Mouse (Mus musculus): ENCODE measurements around the gene Gadd45gip1.

Gadd45gip1 gene

DNA sequence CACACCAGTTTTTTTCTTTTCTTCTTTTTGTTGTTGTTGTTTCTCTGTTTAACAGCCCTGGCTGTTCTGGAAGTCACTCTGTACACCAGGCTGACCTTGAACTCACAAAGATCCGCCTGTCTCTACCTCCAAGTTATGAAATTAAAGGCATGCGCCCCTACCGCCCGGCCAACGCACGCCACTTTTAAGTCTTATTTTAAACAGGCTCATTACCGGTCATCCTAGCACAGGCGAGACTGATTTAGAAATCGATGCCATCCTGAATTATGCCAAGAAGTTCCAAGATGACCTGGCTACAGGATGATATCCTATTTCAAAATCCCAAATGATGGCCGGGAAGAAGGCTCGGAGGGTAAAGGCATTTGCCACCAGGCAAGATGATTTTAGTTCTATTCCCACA, at the start of gene Gadd45gip1:
Gadd45gip1 (plus strand) TSS at position 33 of the 400 bp plus-strand sequence.
- DNase-seq = no peak

DNA sequence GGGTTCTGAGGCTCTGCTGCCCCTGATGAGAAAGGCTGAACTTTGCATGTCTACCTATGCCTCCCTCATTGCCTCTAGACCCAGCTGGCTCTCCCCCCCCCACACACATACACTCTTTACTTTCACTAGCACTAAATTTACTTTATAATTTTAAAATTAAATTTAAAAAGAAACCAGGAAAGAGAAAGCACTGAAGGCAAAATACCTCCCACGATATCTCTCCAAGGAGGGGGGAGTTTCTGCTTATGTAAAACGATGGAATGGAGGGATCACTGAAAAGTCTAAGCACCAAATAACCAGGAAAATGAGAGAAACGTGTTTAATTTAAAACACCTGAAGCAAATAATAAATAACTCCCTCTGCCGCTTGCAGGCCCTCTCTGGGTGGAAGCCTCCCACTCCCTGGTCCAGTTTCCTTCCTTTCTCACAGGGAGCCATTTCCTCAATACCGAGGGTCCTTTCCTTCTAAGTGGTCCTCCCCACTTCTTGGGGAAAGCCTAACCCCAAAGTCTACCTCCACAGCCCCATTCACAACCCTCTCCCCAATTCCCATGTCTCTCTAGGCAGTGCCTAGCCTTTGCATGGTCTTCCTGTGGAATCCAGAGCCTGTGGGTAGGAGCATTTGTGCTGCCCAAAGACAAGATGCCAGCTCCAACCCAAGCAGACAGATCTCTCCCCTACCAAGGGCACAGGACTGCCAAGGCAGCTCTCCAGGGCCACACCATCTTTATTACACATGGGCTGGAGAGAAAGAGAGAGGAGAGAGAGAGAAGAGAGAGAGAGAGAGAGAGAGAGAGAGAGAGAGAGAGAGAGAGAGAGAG, 49.4 kb upstream of the Gadd45gip1 start:
- DNase-seq = peak; percentile 24

DNA sequence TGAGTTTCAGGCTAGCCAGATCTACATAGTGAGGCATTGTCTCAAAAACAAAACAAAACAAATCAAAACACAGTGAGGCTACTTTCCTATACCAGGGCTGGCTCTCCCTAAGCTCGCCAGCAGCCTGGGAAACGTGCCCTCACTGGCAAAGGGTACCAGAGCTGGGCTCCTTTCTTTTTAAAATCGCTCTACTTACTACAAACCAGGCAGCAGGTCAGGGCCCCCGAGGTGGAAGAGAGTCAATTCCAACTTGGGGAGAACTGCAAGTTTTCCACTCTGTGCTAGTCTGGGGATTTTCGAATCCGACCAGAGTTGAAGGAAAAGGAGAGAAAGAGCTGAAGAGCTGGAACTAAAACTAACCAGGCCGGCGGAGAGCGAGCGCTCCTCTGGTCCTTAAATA, 48.6 kb upstream of the Gadd45gip1 start:
- DNase-seq = peak; percentile 24

DNA sequence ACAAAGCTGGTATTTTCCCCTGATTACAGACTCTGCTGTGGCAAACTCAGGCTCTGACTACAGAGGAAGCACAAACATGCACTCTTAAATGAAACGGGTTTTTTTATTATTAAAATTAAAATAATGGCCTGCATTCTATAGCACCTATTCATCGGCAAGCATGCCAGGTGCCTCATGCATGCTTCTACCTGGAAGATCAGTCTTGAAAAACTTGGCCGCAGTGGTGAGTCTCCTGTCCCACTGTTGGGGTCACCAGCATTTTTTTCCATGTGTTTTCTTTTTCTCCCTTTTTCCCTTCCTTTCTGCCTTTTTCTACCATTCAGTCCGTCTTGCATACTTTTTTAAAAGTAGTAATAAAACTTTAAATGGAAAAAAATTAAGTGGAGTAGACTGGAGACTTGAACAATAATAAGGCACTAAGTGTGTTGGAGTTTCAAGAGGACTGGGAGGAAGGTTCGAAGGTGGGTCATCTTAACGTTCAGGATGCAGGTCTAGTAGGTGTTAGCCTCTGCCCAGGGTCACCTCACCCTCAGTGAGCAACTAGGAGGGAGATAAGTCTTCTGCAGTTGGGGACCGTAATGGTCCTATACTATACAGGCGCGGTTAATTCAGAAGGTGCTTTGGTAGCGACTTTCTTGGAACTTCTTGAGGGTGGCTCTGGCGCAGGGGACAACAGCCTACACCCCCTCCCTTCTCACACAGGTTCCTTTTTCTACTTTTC, 48.0 kb upstream of the Gadd45gip1 start:
- peak; percentile 13 for DNase-seq

DNA sequence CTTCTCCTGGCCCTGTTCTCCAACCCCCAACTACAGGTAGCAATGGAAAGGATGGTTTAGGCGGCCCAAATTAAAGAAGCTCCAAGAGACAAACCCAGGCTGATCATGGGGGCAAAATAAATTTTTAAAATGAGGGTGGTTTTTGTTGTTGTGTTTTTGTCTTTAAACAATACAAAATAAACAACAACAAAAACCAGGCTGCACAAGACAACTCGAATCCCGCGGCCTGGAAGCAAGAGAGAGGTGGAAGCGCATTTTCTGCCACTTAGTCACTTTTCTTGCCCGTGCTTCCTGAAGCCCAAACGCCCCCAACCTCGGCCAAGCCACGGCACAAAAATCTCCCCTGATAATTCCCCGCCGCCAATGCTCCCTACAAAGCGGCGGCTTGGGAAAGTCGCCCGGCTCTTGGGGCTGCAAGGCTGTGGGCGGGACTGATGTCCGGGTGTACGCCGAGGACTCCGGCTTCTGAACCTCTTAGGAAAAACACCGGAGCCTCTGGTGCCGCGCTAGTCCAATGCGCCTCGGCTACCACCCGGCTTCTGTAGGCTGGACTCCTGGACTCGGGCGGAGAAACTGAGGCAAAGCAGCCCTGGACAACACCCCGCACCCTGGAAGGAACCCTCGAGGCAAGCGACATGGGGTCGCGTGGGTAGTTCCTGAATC, 47.3 kb upstream of the Gadd45gip1 start:
- peak; percentile 38 for DNase-seq

DNA sequence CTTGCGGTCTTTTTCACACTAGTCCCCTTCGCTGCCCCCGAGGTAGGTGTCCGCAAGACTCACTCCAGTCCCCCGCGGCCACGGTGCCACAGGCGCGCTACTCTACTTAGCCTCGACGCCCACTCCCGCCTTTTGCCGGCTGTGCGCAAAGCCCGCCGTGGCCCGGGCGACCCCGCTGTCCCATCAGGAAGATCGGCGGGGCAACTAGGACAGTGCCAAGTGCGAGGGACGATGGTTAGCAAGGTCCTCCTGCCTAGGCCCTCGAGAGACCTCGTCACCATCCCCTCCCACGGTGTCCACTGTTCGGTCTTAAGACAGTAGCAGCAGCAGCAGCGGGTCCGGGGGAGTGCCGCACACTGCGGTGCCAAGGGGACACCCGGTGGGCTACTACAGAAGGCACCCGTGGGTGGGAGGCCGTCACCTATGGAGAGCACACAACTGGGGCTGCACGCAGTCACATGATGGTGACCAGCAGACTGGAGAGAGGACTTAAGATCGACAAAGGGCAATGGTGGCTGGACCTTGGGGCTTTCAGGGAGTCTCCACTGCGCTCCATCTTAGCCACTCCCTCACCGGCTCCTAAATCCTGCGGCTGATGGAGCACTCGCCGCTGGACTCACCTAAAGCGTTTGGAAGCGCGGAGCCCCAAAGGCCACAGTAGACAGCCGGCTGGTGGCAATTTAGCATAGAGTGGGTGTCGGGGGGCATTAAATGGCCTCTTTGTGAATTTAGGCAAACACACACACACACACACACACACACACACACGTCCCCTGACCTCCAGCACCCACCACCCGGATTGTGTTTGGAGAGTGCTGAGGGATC, 46.4 kb upstream of the Gadd45gip1 start:
- DNase-seq = peak; percentile 38

DNA sequence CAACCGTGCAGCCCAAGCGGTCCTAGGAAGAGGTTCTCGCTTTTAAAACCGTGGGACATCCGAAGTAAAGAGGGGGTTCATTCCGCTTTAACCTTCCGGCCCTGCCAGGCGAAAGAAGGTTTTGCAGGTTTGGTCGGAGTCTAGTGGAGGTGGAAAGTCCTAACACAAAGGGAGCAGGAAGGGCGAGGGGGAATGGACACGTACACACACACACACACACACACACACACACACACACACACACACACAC, 45.9 kb upstream of the Gadd45gip1 start:
- no peak for DNase-seq

DNA sequence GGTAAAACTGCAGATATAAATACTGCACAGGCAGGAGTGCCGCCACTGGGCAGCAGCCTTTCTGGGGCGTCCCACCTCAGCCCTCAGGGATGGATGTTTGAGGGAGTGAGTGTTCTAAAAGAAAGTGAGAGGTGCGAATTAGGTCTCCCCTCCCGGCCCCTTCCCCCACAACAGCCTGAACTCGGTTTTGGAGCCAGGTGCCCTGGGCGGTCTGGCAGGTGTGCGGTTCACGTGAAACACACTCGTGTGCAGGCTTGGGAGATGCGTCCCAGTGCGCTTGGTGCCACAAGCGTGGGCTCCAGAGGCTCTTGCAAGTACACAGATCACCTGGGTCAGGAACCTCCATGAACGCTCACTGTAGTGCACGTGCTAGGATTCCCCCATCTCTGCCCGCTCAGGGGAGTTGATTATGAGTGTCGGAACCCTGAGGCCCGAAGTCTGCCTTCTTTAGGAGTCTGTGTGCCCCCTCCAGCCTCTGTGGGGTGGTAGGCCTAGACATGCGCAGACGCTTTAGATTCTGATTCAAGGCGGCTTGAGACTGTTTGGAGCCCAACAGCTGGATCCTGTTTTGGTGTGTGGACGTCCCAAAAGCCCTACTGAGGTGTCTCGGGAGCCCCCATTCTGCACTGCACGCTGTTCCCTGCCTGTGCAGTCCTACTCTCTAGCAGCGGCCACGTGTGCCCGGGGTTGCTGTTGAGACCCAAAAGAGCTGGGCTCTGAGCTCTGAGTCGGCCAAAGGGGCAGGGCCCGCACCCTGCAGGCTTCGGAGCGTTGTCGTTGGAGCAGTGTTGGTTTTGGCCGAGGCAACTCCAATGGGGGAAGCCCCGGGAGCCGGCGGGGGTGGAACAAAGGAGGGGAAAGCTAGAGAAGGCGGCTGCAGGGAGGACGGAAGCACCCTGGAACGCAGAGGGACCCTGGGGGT, 45.3 kb upstream of the Gadd45gip1 start:
- DNase-seq = peak; percentile 58

DNA sequence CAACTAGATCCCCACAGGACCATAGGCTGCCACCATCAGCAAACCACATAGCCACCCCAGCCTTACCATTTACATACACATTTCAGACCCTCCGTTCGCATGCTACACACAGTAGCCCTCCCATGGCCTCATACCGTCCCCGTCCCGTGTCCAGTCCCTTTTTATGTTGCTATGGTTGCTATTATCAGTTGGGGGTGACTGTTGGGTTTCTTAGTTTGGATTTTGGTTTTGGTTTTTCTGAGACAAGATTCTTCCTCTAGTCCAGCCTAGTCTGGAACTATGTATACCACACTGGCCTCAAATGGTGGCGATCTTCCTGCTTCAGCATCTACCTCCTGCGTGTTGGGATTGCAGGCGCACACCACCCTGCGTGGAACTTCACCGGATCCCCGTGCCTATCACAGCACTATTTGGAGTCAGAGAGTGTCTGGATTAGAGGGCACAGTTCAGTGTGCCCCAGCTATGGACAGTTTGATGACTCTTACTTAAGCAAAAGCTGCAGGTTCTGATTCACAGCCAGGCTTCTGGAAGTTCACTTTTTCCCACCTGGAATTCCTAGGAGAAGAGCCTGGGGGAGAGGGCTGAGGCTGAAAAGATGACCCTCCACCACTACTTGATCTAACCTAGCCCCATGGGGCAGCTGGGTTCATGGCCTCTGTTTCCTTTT, 44.4 kb upstream of the Gadd45gip1 start:
- DNase-seq = no peak

DNA sequence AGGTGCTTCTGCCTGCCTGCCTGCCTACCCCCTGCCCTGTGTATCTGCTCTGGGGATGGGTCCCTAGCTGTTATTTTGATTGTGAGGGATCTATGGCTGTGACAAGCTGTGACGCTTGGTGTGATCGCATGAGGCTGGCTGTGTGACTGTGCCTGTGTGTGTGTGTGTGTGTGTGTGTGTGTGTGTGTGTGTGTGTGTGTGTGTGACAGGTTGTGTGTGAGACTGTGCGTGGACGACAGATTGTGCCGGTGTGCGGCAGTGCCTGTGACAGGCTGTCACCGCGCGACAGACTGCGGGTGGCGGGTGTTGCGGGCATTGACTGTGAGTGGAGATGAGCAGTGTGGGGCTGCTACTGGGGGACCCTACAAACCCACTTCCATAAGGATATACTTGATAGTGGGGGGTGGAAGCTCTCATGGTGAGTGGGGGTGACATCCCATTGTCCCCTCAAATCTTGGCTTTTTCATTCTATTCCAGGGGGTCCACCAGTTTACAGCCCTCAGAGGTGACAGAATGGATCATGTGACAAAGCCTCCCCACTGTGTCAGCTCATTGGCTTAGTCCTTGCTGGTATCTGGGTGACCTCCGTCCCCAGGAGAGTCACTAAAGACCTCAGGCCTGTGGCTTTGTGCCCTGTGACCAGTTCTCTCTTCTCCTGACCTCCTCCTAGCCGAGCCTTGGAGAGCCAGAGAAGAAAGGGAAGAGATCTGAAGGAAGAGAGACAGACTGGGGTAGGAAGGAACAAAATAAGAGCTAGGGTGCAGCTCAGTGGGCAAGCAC, 43.6 kb upstream of the Gadd45gip1 start:
- DNase-seq = peak; percentile 39

DNA sequence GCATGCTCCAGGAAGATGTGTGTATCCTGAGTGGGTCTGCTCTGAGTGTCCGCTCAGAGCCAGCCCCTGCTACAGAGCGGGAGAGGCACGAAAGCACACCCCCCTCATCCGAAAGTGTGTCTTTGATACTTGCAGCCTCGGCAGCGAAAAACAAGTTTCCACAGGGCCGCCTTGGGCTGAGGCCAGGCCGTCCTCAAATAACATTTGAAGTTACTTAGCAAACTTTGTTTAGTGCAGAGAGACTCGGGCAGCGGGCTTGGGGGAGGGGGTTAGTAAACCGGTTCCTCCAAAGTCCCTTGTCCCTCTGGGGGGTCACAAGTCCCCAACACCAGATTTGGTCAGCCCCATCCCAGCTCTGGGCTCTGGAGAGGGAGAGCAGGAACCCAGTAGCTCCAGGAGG, 42.4 kb upstream of the Gadd45gip1 start:
- DNase-seq = peak; percentile 42

DNA sequence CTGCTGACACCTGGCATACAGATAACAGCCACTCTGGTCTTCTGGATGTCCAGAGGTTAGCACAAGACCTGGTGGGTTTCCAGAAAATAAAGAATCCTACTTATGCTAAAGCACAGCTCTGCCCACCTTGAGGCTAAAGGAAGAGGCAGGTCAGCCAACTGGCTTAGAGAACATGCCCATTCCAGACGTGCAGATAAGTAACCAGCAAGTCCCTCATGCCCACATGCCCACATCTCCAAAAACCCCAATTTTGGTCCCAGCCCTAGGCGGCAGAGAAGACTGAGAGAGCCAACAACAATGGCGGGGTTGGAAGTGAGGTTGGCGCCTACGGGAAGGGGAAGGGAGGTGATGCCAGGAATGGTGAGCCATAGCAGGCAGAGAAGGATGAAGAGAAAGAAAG, 42.0 kb upstream of the Gadd45gip1 start:
- no peak for DNase-seq

DNA sequence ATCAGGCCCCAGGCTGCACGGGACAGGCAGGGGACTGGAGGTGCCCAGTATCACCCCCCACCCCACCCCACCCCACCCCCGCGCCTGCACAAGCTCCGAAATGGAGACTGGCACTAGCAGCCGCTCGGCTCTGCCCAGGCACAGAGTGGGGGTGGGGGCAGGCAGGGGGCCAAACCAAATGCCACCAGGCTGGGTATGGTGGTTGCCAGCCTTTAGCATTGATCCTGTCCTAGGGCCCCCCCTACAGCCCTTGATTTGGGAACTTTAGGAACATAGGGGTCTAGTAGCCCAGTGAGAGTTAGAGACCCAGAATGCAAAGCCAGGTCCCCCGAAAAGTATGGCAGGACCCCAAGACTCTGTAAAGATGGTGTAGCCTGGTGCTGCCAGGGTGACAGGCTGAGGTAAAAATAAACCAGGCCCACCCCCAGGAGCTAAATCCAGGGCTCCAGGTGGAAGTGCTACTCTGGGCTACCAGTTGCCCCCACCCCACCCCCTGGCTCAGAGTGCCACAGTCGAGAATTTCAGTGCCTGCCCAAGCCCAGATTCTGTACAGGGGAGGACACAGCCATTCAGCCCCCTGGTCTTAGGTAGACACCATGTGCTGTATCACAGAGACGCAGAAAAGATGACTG, 41.4 kb upstream of the Gadd45gip1 start:
- peak; percentile 52 for DNase-seq

DNA sequence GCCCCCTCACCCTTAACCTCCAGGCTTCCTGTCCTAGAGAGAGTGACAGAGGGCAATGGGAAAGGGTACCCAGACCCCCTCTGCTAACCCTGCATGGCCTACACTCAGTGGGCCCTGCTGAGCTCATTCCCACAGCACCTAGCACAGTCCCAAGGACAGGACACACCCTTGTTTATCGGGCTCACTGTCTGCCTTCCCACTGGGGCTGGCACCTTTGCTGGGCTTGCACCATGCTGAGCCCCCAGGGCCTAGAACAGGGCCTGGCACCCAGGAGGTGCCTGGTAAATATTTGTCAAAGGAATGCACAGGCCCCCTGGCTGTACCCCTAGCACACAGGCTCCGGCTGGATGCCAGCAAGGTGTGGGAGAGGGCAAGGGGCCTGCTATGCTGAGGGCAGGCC, 40.8 kb upstream of the Gadd45gip1 start:
- DNase-seq = no peak

DNA sequence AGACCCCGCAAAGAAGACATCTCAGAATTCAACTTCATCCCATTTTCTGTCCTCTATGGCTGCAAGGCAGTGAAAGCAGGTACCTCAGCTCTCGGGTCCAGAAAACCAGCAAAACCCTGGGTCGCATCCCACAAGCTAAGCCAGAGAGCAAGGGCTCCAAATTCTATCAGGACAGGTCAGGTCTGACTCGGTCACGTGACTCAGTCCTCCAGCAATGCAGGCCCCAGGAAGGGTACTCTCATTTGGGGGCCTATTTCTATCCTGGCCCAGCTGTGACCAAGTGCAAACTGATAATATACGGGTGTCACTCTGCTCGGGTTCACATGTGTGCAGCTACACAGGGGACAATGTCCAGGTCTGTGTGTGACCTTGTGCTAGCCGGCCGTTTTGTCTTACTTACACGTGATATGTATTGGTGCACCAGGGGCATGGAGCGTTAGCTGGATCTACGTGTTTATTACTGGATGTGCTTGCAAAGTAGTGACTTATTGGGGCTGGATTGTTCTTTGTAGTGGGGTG, 38.8 kb upstream of the Gadd45gip1 start:
- no peak for DNase-seq

DNA sequence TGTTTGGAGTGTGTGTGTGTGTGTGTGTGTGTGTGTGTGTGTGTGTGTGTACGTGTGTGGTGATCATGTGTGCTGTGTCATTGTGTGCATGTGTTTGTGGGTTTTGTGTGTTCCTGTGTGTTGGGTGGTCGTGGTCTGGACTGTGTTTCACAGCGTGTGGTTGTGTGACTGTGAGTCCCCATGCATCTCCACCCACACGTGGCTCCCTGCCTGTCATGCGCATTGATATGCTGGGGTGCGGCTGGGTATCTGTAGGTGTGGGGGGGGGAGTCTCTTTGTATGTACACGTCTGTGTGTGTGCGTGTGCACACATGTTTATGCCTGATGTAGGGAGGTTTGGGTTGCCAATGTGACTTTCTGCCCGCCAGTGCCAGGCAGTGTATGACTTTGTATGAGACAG, 38.2 kb upstream of the Gadd45gip1 start:
- peak; percentile 59 for DNase-seq

DNA sequence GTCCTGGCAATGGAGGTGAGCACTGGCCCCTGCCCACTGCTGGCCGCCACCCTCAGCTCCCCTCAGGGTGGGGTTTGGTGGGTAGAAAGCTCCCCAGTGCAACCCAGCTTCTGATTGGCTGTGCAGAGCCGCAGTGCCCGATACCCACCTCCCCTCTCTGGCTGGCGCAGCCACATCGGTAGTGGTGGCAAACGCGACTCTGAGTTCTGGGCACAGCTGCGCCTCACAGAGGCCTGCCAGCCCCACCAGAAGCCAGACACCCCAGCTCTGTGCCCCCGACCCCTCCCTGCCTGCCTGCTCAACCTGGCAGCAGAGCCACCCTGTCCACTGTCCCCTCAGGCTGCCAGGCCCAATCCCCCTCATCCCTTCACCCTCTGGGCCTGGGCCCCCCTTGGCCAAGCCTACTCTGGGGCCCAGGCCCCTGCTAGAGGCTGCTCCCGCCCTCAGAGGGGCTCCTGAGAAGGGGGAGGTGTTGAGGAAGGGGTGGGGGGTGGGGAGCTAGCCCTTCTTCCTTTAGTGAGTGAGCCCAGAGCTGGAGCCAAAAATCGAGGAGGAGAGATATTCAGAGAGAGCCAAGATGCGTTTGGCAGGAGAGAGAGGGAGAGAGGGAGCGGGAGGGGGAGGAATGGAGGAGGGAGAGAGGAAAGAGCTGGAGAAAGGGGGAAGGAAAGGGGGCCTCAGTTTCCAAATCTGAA, 37.4 kb upstream of the Gadd45gip1 start:
- peak; percentile 75 for DNase-seq

DNA sequence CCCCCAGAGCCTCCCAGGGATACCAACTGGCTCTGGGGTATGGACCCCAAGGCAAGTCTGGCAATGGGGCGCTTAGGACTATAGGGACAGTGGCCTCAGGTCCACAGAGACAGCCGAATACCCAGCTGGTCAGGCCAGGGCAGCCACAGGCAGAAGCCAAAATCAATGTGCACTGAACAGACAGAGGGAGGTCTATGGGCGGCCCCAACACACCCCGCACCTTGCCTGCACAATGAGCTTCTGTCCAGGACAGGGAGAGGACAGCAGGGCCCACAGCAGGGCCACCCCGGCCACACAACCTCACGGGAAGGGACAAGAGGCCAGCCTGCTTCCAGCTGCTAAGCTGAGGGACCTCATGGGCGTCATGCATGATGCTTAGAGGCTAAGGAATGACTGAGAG, 36.8 kb upstream of the Gadd45gip1 start:
- peak; percentile 56 for DNase-seq

DNA sequence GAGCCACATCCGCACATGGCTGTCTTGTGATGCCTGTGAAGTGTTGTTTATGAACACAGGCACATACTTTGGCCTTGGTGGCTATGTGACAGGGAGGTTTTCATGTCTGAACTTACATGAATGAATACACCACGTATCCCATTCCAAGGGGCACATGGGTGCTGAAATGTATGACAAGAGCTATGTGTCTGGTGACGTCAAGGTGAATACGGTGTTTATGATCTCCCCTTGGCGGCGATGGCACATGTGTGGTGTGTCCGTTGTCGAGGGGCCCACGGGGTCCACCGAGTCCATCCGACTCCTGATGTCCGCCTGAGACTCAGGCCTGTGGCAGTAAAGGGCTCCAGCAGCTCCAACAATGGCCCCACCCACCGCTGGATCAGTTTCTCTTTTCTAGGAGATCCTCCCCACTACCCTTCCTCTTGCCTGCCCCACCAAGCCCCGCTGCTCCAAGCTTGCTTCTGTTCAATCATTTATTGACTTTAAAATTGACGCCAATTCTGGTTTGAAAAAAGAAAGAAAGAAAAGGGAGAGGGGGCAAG, 34.0 kb upstream of the Gadd45gip1 start:
- DNase-seq = no peak

All from right cerebral cortex, postnatal 25 days (tissue).